Mouse (Mus musculus) kidney, postnatal 14 days (tissue): Measurements from ENCODE around the gene Lypd3.
"Not testable (repeated sequence)": the region's sequence is repeated elsewhere in the genome, so short reads cannot be mapped to it uniquely, and the experiment has no call there.

Experiments used
- DNase-seq: peaks from one replicate; pipeline ENCODE4 v3.0.0; 2022; ENCODE audit warnings: mixed read lengths

Lypd3 gene

DNA sequence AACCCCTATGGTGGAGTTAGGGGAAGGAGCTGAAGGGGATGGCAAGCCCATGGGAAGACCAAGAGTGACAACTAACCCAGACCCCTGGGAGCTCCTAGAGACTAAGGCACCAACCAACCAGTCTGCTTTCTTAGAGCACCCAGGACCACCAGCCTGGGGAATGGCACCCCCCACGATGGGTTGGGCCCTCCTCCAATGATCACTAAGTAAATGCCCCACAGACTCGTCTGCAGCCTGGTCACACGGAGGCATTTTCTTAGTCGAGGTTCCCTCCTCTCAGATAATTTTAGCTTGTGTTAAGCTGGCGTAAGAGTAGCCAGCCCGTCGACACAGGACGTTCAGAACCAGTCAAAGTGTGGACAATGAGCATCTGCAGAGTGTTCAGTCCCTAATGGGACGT is 28.6 kb downstream of the Lypd3 start:
- DNase-seq = no peak

DNA sequence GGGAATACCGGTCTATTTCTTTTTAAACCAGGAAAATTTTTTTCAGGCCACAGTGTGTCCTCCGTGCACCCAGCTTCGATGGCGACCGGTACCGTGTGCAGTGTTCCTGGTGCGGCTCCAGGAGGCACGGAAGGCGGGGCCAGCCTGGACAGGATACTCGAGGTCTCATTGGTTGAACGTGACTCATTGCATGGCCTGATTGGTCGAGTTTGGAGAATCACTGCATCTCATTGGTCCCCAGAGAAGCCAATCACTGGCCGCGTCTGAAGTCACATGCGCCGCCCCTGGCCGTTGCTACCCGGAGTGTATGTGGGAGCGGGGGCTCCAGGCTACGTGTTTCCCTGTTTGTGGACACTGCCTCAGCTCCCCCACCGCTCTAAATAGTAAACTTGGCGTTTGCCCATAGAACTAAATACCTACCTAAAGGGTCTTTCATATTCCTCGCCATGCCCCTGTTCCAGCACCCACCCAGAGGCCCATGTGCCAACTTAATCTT is 35.6 kb downstream of the Lypd3 start:
- DNase-seq = no peak

DNA sequence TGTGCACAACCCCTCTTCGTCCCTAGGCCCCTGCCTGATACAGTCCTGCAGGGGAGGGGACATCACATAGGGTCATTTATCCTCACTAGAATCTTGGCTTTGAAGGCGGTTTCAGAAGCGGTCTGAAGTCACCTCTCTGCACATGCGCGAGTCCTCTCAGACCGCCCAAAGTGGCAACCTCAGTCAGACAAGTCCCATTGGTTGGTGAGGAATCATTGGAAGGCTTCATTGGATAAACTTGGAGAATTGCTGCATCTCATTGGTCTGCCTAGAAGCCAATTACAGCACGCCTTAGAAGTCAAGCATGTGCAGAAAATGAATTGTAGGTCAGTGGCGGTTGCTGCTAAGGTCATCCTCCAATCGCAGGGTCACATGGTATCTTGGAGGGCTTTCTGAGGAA is 40.2 kb downstream of the Lypd3 start, which contains the start of gene Tex101:
Gene Tex101, minus strand, starts transcription at position 101 of the 400 bp plus-strand sequence.
- DNase-seq = no peak

DNA sequence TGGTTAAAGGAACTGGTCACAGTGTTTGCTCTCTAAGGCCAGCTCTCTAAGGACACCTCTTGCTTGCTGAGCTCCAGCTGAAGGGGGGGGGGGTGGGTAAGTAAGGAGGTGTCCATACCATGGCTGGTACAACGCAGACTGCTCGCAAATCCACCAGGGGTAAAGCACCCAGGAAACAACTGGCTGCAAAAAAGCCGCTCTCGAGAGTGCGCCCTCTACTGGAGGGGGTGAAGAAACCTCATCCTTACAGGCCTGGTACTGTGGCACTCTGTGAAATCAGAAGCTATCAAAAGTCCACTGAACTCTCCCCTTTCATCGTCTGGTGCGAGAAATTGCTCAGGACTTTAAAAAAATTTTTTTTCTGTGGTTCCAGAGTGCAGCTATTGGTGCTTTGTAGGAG is 47.8 kb downstream of the Lypd3 start:
- DNase-seq = not testable (repeated sequence)

DNA sequence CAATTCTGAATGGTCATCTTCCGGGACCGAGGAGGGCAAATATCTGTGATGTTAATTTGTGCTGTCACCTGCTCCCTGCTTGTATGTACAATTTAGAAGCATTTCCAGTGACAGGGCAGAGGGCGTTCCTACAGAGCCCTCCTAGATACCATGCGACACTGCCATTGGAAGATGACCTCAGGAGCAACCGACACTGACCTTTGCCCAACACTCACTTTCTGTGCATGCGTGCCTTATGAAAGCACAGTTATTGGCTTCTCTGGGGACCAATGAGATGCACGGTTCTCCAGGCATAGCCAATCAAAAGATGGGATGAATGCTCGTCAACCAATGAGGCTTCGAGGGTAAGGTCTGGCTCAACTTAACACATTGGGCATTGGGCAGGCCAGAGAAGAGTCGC is 51.2 kb downstream of the Lypd3 start:
- DNase-seq = not testable (repeated sequence)
